Mouse (Mus musculus): ENCODE measurements at regions not wholly inside any gene's neighbourhood (a gene's known extent, or its start where the extent isn't known, plus 50 kb on each side); places are given as distances from the start of the nearest gene placed in this dataset.

GRCm38 (mm10) chr10:56754546-56755175 is 377.5 kb downstream of the Gja1 start:
- Histone ChIP-seq H3K27ac (ENCODE audit: insufficient read depth, low read depth, low read length) (no peak overlapping the region), H3K4me3 (ENCODE audit: low read depth, low read length) (no peak overlapping the region), H3K27me3 (ENCODE audit: control insufficient read depth, insufficient read depth, low read length) (no peaks in the 10 kb centered on the region), H3K36me3 (ENCODE audit: control insufficient read depth, insufficient read depth, low read length) (no peaks in the 10 kb centered on the region), H3K4me1 (ENCODE audit: control insufficient read depth, insufficient read depth, insufficient read length, low read length) (no peaks in the 10 kb centered on the region)
- WGBS = 77% methylated on average over 11 of the region's 11 CpGs
- TF ChIP-seq POLR2A (IDR thresholded peaks at IDR 0.05; ENCODE audit: low read depth, low read length) (no peak), CTCF (IDR thresholded peaks at IDR 0.05; ENCODE audit: extremely low read depth, insufficient read length, insufficient replicate concordance, low read depth, low read length) (no peak)

GRCm38 (mm10) chr10:56770629-56771028 is 393.5 kb downstream of the Gja1 start:
- Histone ChIP-seq H3K4me1 (ENCODE audit: control insufficient read depth, insufficient read depth, insufficient read length, low read length) (no peaks in the 10 kb centered on the region), H3K36me3 (ENCODE audit: control insufficient read depth, insufficient read depth, low read length) (no peaks in the 10 kb centered on the region), H3K27ac (ENCODE audit: insufficient read depth, low read depth, low read length) (no peak overlapping the region), H3K27me3 (ENCODE audit: control insufficient read depth, insufficient read depth, low read length) (no peaks in the 10 kb centered on the region), H3K4me3 (ENCODE audit: low read depth, low read length) (no peak overlapping the region)
- 39% methylated on average over 4 of the region's 4 CpGs for WGBS
- TF ChIP-seq CTCF (IDR thresholded peaks at IDR 0.05; ENCODE audit: extremely low read depth, insufficient read length, insufficient replicate concordance, low read depth, low read length) = no peak
- no peak for TF ChIP-seq POLR2A (IDR thresholded peaks at IDR 0.05; ENCODE audit: low read depth, low read length)

GRCm38 (mm10) chr10:56782265-56782664 is 405.1 kb downstream of the Gja1 start:
- Histone ChIP-seq H3K27ac (ENCODE audit: insufficient read depth, low read depth, low read length) (no peak overlapping the region), H3K4me3 (ENCODE audit: low read depth, low read length) (no peak overlapping the region), H3K36me3 (ENCODE audit: control insufficient read depth, insufficient read depth, low read length) (no peaks in the 10 kb centered on the region), H3K4me1 (ENCODE audit: control insufficient read depth, insufficient read depth, insufficient read length, low read length) (no peaks in the 10 kb centered on the region), H3K27me3 (ENCODE audit: control insufficient read depth, insufficient read depth, low read length) (no peaks in the 10 kb centered on the region)
- 86% methylated on average over 2 of the region's 2 CpGs for WGBS
- TF ChIP-seq CTCF (IDR thresholded peaks at IDR 0.05; ENCODE audit: extremely low read depth, insufficient read length, insufficient replicate concordance, low read depth, low read length) (no peak), POLR2A (IDR thresholded peaks at IDR 0.05; ENCODE audit: low read depth, low read length) (no peak)

DNA sequence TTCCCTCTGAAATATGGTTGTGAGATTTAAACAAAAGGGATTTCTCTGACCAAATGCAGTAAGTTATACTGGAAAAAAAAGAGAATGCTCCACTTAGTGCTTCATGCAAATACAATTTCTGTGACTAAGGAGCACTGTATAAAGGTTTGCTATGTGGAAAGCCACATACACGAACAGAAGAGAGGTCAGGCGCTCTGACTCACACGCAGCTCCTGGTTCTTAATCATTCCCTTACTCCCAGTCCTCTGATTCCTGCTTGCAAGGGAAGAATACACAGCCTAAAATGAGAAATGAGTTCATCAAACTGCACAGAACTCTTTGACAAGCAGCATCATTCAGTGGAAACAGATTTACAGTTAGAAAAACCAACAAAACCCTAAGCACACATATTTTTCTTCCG is 406.8 kb downstream of the Gja1 start:
- no peaks in the 10 kb centered on the region for H3K4me1 ChIP-seq (ENCODE audit: control insufficient read depth, insufficient read depth, insufficient read length, low read length)
- TF ChIP-seq CTCF (IDR thresholded peaks at IDR 0.05; ENCODE audit: extremely low read depth, insufficient read length, insufficient replicate concordance, low read depth, low read length) (no peak), POLR2A (IDR thresholded peaks at IDR 0.05; ENCODE audit: low read depth, low read length) (no peak)
- no peaks in the 10 kb centered on the region for H3K27me3 ChIP-seq (ENCODE audit: control insufficient read depth, insufficient read depth, low read length)
- WGBS = 78% methylated on average over 4 of the region's 4 CpGs
- H3K4me3 ChIP-seq (ENCODE audit: low read depth, low read length) = no peak overlapping the region
- no peaks in the 10 kb centered on the region for H3K36me3 ChIP-seq (ENCODE audit: control insufficient read depth, insufficient read depth, low read length)
- no peak overlapping the region for H3K27ac ChIP-seq (ENCODE audit: insufficient read depth, low read depth, low read length)

DNA sequence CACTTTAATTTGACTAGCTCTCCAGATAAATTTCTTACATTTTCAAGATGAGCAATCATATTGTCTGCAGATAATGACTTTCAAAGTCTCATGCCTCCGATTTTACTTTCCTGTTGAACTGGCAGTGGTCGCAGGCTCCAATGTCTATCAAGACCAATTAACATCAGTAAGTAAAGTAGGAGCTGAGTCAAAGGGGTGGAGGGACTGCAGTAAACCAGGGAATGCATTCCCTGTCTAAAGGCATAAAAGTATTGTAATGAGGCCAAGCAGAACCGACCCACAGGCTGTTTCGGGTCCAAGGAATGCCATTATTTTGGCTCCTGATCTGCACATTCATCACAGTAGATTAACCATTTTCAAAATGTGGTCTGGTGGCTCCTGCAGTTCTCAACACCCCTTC is 411.0 kb downstream of the Gja1 start:
- TF ChIP-seq CTCF (IDR thresholded peaks at IDR 0.05; ENCODE audit: extremely low read depth, insufficient read length, insufficient replicate concordance, low read depth, low read length) (no peak), POLR2A (IDR thresholded peaks at IDR 0.05; ENCODE audit: low read depth, low read length) (no peak)
- 79% methylated on average over 4 of the region's 4 CpGs for WGBS
- Histone ChIP-seq H3K27ac (ENCODE audit: insufficient read depth, low read depth, low read length) (no peak overlapping the region), H3K27me3 (ENCODE audit: control insufficient read depth, insufficient read depth, low read length) (no peaks in the 10 kb centered on the region), H3K4me3 (ENCODE audit: low read depth, low read length) (no peak overlapping the region), H3K4me1 (ENCODE audit: control insufficient read depth, insufficient read depth, insufficient read length, low read length) (no peaks in the 10 kb centered on the region), H3K36me3 (ENCODE audit: control insufficient read depth, insufficient read depth, low read length) (no peaks in the 10 kb centered on the region)

GRCm38 (mm10) chr10:56793074-56793473 is 415.9 kb downstream of the Gja1 start:
- no peaks in the 10 kb centered on the region for H3K36me3 ChIP-seq (ENCODE audit: control insufficient read depth, insufficient read depth, low read length)
- no peak overlapping the region; the same call in 1 of the 2 replicates for H3K27ac ChIP-seq (ENCODE audit: insufficient read depth, low read depth, low read length)
- H3K4me3 ChIP-seq (ENCODE audit: low read depth, low read length) = no peak overlapping the region
- no peaks in the 10 kb centered on the region for H3K27me3 ChIP-seq (ENCODE audit: control insufficient read depth, insufficient read depth, low read length)
- TF ChIP-seq CTCF (IDR thresholded peaks at IDR 0.05; ENCODE audit: extremely low read depth, insufficient read length, insufficient replicate concordance, low read depth, low read length) (no peak), POLR2A (IDR thresholded peaks at IDR 0.05; ENCODE audit: low read depth, low read length) (no peak)
- H3K4me1 ChIP-seq (ENCODE audit: control insufficient read depth, insufficient read depth, insufficient read length, low read length) = no peaks in the 10 kb centered on the region
- 49% methylated on average over 8 of the region's 8 CpGs for WGBS

- H3K4me3 ChIP-seq (ENCODE audit: low read depth, low read length) = no peak overlapping the region
- no peak for TF ChIP-seq POLR2A (IDR thresholded peaks at IDR 0.05; ENCODE audit: low read depth, low read length)
- TF ChIP-seq CTCF (IDR thresholded peaks at IDR 0.05; ENCODE audit: extremely low read depth, insufficient read length, insufficient replicate concordance, low read depth, low read length) = no peak
Observed at GRCm38 (mm10) chr10:56795396-56795795, 418.3 kb downstream of the Gja1 start.

More at GRCm38 (mm10) chr10:56795396-56795795, 418.3 kb downstream of the Gja1 start:
- Histone ChIP-seq H3K4me1 (ENCODE audit: control insufficient read depth, insufficient read depth, insufficient read length, low read length) (no peaks in the 10 kb centered on the region), H3K27me3 (ENCODE audit: control insufficient read depth, insufficient read depth, low read length) (no peaks in the 10 kb centered on the region), H3K36me3 (ENCODE audit: control insufficient read depth, insufficient read depth, low read length) (no peaks in the 10 kb centered on the region), H3K27ac (ENCODE audit: insufficient read depth, low read depth, low read length) (no peak overlapping the region)
- 64% methylated on average over 3 of the region's 3 CpGs for WGBS

All from small intestine, adult 2 months (tissue).